Mouse (Mus musculus) stomach, embryonic 16.5 days (tissue): ENCODE data around the gene Herc6. TPM values are rescaled to one million over a fixed set of nuclear protein-coding genes. Genes with fewer than 3 reads are reported as not detected.

ENCODE experiments used
- ATAC-seq: fragments of 200-750 bp; cut with Nextera tagmentation; 2 replicates; pipeline ENCODE4 v1.8.0; 2017; ENCODE audit warnings: moderate number of reproducible peaks, moderate TSS enrichment; ENCODE audit not compliant: insufficient read depth, low FRiP score
- H3K27ac ChIP-seq: fragments of 300-500 bp; sonication (generic); 2 replicates; pipeline ENCODE4 v1.5.1; 2014; ENCODE audit warnings: low read length
- H3K27me3 ChIP-seq: fragments of 300-500 bp; sonication (generic); 2 replicates; pipeline ENCODE4 v1.6.1; 2014; ENCODE audit warnings: low read length, control low read depth, mixed read lengths; ENCODE audit not compliant: control insufficient read depth, insufficient read depth
- H3K36me3 ChIP-seq: fragments of 300-500 bp; sonication (generic); 2 replicates; pipeline ENCODE4 v1.6.1; 2014; ENCODE audit warnings: low read length; ENCODE audit not compliant: control insufficient read depth, insufficient read depth
- H3K4me1 ChIP-seq: fragments of 300-500 bp; sonication (generic); 2 replicates; pipeline ENCODE4 v1.6.1; 2014; ENCODE audit warnings: low read length, control low read depth, mixed read lengths; ENCODE audit not compliant: control insufficient read depth, insufficient read depth
- H3K4me2 ChIP-seq: fragments of 300-500 bp; sonication (generic); 2 replicates; pipeline ENCODE4 v1.6.1; 2014; ENCODE audit warnings: low read depth, low read length, mixed read lengths
- H3K4me3 ChIP-seq: fragments of 300-500 bp; sonication (generic); replicated peaks from 2 replicates; pipeline ENCODE4 v1.5.1; 2014; ENCODE audit warnings: mild to moderate bottlenecking, low read length
- H3K9ac ChIP-seq: fragments of 300-500 bp; sonication (generic); 2 replicates; pipeline ENCODE4 v1.6.1; 2014; ENCODE audit warnings: low read length
- H3K9me3 ChIP-seq: fragments of 300-500 bp; sonication (generic); replicated peaks from 2 replicates; pipeline ENCODE4 v1.6.1; 2016; ENCODE audit warnings: low read length, control low read depth; ENCODE audit not compliant: control insufficient read depth
- WGBS: fragments of 180-500 bp; shearing (Covaris S2); extraction: QIAGEN DNeasy Blood & Tissue Kit; methylation state at CpG from one replicate; pipeline ENCODE4 v1.1.7; 2014; 5-methylcytosine and 5-hydroxymethylcytosine counted together
- polyA plus RNA-seq: library from polyadenylated mRNA; unstranded; fragments of >200 nt; fragmentation: Nextera tagmentation; extraction: Ambion mirVana; gene quantifications from 2 replicates; pipeline ENCODE4 v1.2.1, GENCODE M21; 2015

Gene Herc6
- polyA plus RNA-seq: 1.7 and 3.0 TPM in 2 replicates

DNA sequence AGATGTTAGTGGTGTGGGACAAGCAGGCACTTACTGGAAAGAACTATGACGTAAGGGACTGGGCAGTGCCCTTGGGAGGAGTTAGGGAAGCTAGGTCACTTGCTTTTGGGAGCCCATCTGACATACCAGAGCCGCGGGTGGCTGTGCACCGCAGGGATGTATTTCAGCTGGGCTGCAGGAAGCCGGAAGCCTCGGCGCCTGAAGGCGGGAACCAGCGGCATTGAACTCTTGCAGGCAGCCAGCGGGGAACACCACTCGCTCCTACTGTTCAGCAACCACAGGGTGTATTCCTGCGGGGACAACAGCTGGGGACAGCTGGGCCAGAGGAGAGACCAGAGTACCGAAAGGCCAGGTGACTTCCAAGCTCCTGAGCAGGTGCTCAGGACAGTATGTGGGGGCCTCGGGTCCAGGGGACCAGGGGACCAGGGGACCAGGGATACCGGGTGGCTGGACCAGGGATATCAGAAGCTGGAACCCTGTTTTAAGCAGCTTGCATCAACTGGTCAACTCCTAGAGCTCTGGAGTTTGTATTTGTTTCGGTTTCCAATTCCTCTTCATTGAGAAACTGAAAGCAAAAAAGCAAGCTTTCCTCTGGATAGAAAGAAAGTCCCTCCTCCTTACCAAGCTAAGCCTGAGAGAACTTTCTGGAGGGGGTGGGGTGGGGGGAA, at the start of gene Herc6:
Gene Herc6 (plus strand): TSS at position 120 of the 668 bp plus-strand sequence.
- Histone ChIP-seq H3K36me3 (no peaks in the 10 kb centered on the region), H3K27me3 (no peaks in the 10 kb centered on the region), H3K4me2 (peak within 1 kb of the TSS; percentile 81), H3K27ac (peak within 1 kb of the TSS; percentile 84), H3K4me3 (peak within 1 kb of the TSS; percentile 80), H3K9me3 (no peaks in the 10 kb centered on the region), H3K4me1 (no peaks in the 10 kb centered on the region), H3K9ac (peak within 1 kb of the TSS; percentile 83)
- peak; percentile 85 for ATAC-seq
- WGBS: 2% methylated on average over 16 of the region's 16 CpGs

DNA sequence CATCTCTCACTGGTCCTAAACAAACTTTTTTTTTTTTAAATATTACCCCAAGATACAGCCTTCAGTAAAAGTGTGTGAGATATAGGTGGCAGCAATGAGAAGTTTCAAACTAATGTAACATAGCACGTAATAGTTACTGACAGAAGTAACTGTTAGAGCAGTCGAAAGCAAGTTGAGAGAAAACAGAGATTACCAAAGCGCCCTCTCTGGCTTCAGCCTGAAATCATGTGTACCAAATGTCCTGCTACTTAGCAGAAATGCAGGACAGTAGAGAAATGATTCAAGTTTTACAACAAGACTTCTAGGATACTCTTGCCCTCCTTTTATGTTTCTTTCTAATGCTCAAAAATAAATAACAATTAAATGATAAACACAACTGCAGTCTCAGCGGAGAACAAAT, 49.8 kb upstream of the Herc6 start:
- H3K9me3 ChIP-seq: no peaks in the 10 kb centered on the region
- ATAC-seq: no peak
- H3K4me3 ChIP-seq: no peak overlapping the region
- H3K27ac ChIP-seq: no peak overlapping the region
- no peak overlapping the region for H3K9ac ChIP-seq
- 49% methylated on average over 4 of the region's 4 CpGs for WGBS
- H3K4me2 ChIP-seq: no peak overlapping the region
- H3K4me1 ChIP-seq: peaks cover 8% of the 10 kb centered on the region
- no peaks in the 10 kb centered on the region for H3K27me3 ChIP-seq
- no peaks in the 10 kb centered on the region for H3K36me3 ChIP-seq

DNA sequence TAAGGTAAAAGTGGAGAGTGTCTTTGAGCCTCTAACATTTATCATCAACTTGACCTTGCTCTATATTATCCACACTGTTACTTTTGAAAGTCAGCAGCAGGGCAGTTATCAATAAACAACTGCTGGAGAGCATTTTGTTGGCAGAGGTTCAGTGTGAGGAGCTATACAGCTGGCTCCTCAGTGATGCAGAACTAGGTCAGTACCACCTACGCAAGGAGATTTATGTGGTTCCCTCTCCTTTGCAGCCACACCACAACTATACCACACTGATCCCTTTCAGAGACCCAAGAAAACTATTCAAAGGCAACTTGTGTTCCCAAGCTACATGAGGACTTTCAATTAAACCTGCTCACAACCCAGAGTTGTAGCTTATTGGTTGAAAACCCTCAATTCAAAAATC, 49.4 kb upstream of the Herc6 start:
- Histone ChIP-seq H3K27ac (no peak overlapping the region), H3K9ac (no peak overlapping the region), H3K27me3 (no peaks in the 10 kb centered on the region), H3K36me3 (no peaks in the 10 kb centered on the region), H3K9me3 (no peaks in the 10 kb centered on the region), H3K4me1 (peaks cover 8% of the 10 kb centered on the region), H3K4me2 (no peak overlapping the region), H3K4me3 (no peak overlapping the region)
- 58% methylated on average over 1 of the region's 1 CpGs for WGBS
- no peak for ATAC-seq

DNA sequence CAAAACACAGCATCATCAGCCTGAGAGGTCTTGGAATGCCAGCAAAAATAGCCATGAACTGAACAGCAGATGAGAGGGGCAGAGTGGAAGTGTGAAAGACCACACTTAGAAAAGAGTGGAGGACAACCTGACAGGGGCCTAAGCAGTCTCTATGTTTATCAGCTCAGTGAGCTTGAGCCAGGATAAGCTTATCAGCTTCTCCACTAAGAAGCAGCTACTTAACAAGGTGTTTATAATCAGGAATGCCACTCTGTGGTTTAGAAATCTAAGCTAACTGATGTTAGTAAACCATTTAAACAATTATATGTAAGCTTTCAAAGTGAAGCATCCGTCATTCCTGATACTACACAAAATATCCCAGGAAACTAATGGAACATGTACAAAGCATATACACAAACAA, 48.8 kb upstream of the Herc6 start:
- H3K36me3 ChIP-seq: no peaks in the 10 kb centered on the region
- H3K9me3 ChIP-seq: no peaks in the 10 kb centered on the region
- H3K27me3 ChIP-seq: no peaks in the 10 kb centered on the region
- no peak for ATAC-seq
- H3K4me3 ChIP-seq: no peak overlapping the region
- peaks cover 8% of the 10 kb centered on the region for H3K4me1 ChIP-seq
- no peak overlapping the region for H3K9ac ChIP-seq
- H3K27ac ChIP-seq: no peak overlapping the region
- no peak overlapping the region for H3K4me2 ChIP-seq
- WGBS: 53% methylated on average over 1 of the region's 1 CpGs

DNA sequence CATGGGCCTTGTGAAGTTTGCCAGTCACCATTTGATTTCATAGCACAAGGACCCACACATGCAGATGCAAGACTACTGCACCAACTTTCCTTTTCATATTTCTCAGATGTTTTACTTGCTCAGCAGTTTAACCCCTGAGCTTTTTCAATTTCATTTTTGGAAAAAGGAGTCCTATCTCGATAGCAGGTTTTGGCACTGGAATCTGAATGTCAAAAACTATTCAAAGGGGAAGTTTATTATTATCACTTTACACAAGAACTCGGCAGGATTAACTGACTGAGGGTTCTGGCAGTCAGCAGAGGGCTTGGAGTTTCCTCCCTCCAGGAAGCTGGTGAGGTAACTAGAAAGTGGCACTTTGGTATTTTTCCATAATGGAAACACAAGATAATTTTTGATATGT, 47.4 kb upstream of the Herc6 start:
- Histone ChIP-seq H3K9ac (no peak overlapping the region), H3K4me3 (peak overlapping the region; percentile 68; the same call in 1 of the 2 replicates)
- ATAC-seq: no peak

DNA sequence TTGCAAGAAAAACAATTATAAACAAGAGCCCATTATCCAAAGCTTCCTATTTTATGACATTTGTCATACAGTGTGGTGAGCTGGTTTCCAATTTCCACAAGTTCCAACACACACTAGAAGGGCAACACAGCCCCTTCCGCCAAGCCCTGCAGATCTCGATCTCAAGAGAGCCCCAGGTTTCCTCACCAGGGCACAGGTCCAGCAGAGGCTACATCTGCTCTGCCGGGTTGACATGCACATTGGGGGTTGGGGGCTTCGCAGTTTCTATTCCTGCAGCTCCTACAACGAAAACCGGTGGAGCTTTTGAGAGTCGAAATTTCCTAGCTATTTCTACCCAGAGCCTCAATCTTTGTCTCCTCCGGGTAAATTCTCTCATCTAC, 46.6 kb upstream of the Herc6 start:
- Histone ChIP-seq H3K36me3 (no peaks in the 10 kb centered on the region), H3K27ac (peak overlapping the region; percentile 78), H3K4me1 (peaks cover 8% of the 10 kb centered on the region), H3K4me2 (peak overlapping the region; percentile 88), H3K27me3 (no peaks in the 10 kb centered on the region), H3K4me3 (peak overlapping the region; percentile 68), H3K9me3 (no peaks in the 10 kb centered on the region), H3K9ac (peak overlapping the region; percentile 80)
- ATAC-seq: no peak
- 3% methylated on average over 8 of the region's 8 CpGs for WGBS

More for the DNA sequence above, 47.4 kb upstream of the Herc6 start:
- Histone ChIP-seq H3K27ac (no peak overlapping the region), H3K4me2 (peak overlapping the region; percentile 88), H3K36me3 (no peaks in the 10 kb centered on the region), H3K4me1 (peaks cover 8% of the 10 kb centered on the region), H3K9me3 (no peaks in the 10 kb centered on the region), H3K27me3 (no peaks in the 10 kb centered on the region)
- 37% methylated on average over 2 of the region's 2 CpGs for WGBS

DNA sequence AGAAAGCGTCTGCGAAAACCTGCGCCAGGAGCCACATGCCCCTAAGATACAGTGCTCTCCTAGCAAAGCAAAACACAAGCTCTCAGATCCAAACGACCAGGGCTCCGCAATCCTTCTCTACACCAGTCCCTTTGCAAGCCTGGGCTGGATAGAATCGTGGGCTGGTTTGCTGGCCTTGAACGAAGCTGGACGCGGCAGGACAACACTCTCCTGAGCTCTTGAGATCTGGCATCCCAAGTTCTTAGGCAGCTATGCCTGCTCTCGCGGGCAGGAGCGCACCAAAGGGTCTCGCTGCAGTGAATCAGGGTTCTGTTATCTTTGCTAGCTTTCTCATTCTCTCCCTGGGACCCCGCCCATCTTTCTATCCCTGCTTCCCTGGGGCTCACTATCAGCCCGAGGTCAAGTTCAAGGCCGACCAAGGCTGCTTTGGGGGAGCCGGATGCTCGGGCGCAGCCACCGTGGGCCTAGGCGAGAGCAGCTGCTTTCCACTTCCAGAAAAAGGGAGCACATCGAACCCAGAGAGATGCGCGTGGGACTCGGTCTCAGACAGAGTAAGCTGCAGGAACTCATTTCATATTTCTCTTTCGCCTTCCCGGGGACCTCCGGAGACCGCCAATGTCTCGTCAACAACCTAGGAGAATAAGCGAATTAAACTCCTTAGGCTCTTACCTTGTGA, 46.1 kb upstream of the Herc6 start:
- WGBS: under 1% methylated on average over 31 of the region's 31 CpGs
- ATAC-seq: peak; percentile 7; the same call in 1 of the 2 replicates
- Histone ChIP-seq H3K36me3 (no peaks in the 10 kb centered on the region), H3K27me3 (no peaks in the 10 kb centered on the region), H3K27ac (peak overlapping the region; percentile 78), H3K4me3 (peak overlapping the region; percentile 68), H3K4me1 (peaks cover 8% of the 10 kb centered on the region), H3K4me2 (peak overlapping the region; percentile 88), H3K9ac (peak overlapping the region; percentile 80), H3K9me3 (no peaks in the 10 kb centered on the region)

DNA sequence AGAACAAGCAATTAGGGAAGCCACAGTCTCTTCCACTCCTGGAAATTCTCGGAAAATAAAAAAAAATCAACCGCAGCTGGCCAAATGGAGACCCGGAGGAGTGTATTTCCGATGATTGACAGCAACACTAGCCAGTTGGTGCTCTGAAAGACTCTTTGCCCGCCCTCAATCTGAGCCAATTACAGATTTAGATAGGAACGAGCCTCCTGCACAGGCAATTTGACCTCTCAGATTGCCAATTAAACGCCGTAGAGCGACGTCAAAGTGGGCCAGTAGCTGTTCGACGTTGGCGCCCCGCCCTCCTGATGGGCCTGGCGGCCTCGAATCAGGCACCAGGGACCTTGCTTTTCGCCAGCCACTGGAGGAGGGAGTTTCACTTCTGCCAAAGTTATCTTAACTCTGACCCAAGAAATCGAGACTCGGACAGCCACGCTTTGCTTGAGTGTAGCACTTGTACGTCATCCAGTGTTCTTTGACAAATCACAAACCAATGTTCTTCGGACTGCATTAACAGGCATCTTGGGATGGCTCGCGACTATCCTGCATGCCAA, 45.3 kb upstream of the Herc6 start, which contains the start of gene Ppm1k:
Gene Ppm1k (minus strand): TSS at position 83 of the 551 bp plus-strand sequence.
- Histone ChIP-seq H3K27me3 (no peaks in the 10 kb centered on the region), H3K27ac (peak within 1 kb of the TSS; percentile 83), H3K4me3 (peak within 1 kb of the TSS; percentile 68), H3K9me3 (no peaks in the 10 kb centered on the region), H3K36me3 (no peaks in the 10 kb centered on the region), H3K9ac (peak within 1 kb of the TSS; percentile 80), H3K4me2 (peak within 1 kb of the TSS; percentile 88), H3K4me1 (peaks cover 8% of the 10 kb centered on the region)
- peak; percentile 99 for ATAC-seq
- under 1% methylated on average over 24 of the region's 24 CpGs for WGBS
